Comparison of ENCODE assay signal across 21 mouse cellular contexts in genomic region chr8:81782781-81783180, GRCm38 (mm10).
DNase-seq lines count a peak whose midpoint lies in the region; ATAC-seq and TF ChIP-seq lines count a peak whose summit lies in the region.
"Had no signal": no experiment of that assay in that cellular context is flagged by ENCODE, and none has a peak within 500 bp of the region (broad histone marks: within the 10 kb centered on the region; RNA-seq: fewer than 3 reads in every experiment).

No protein-coding gene starts in this region.

- DNase-seq in spleen, adult 2 months (ENCODE audit: low read depth in 1 of 2, low spot score in 2 of 2), result peak in 1 of 2 experiments; percentile 47
- no peak for DNase-seq in spleen, postnatal 14 days (ENCODE audit: low spot score in 2 of 2)
- DNase-seq in thymus, adult 2 months, result peak; percentile 72
- peak; percentile 72 for DNase-seq in thymus, postnatal 4 days
- DNase-seq in left cerebral cortex, adult 2 months (ENCODE audit: extremely low spot score in 1 of 2, low spot score in 2 of 2), result no peak
- DNase-seq in cerebellum, adult 11 months, result no peak
- DNase-seq: cerebellum, adult 18-20 months; cerebellum, postnatal 14 days; gastrocnemius, postnatal 36 days; heart, postnatal 36 days; kidney, adult 9 months; kidney, postnatal 36 days had no signal

- no peak overlapping the region for H3K9ac ChIP-seq in kidney, embryonic 16.5 days (replicated peaks; ENCODE audit: low read length)
- H3K9ac ChIP-seq: embryonic facial prominence, embryonic 12.5 days; forebrain, embryonic 12.5 days; hindbrain, embryonic 13.5 days; neural tube, embryonic 15.5 days had no signal

- no peaks in the 10 kb centered on the region for H3K9me3 ChIP-seq in kidney, embryonic 16.5 days (ENCODE audit: low read length)
- H3K9me3 ChIP-seq: embryonic facial prominence, embryonic 12.5 days; forebrain, embryonic 12.5 days; hindbrain, embryonic 13.5 days; midbrain, embryonic 10.5 days; neural tube, embryonic 15.5 days had no signal

- H3K27ac ChIP-seq in spleen, adult 2 months (ENCODE audit: insufficient read depth, low read length), result peak overlapping the region; percentile 82
- peak overlapping the region; percentile 82 for H3K27ac ChIP-seq in thymus, adult 2 months (ENCODE audit: control insufficient read depth, insufficient read depth, low read length)
- H3K27ac ChIP-seq in kidney, embryonic 16.5 days (ENCODE audit: low read length), result no peak overlapping the region
- H3K27ac ChIP-seq in left cerebral cortex, adult 2 months, result no peak overlapping the region
- H3K27ac ChIP-seq: embryonic facial prominence, embryonic 12.5 days; forebrain, embryonic 12.5 days; hindbrain, embryonic 13.5 days; midbrain, embryonic 10.5 days; neural tube, embryonic 15.5 days had no signal

- H3K36me3 ChIP-seq in spleen, adult 2 months (ENCODE audit: control insufficient read depth, insufficient read depth, low read length), result no peaks in the 10 kb centered on the region
- no peaks in the 10 kb centered on the region; the same call in 1 of the 2 replicates for H3K36me3 ChIP-seq in thymus, adult 2 months (ENCODE audit: control insufficient read depth, insufficient read depth, low read length)
- no peaks in the 10 kb centered on the region for H3K36me3 ChIP-seq in kidney, embryonic 16.5 days (ENCODE audit: insufficient read depth, low read length)
- H3K36me3 ChIP-seq: embryonic facial prominence, embryonic 12.5 days; forebrain, embryonic 12.5 days; hindbrain, embryonic 13.5 days; midbrain, embryonic 10.5 days; neural tube, embryonic 15.5 days had no signal

- no peak for TF ChIP-seq CTCF in spleen, adult 2 months (IDR thresholded peaks at IDR 0.05; ENCODE audit: extremely low read depth, insufficient read depth, insufficient read length, insufficient replicate concordance)
- no peak for TF ChIP-seq CTCF in thymus, adult 2 months (IDR thresholded peaks at IDR 0.05; ENCODE audit: borderline replicate concordance, control insufficient read depth, extremely low read depth, insufficient read depth, low read length, poor library complexity)
- TF ChIP-seq CTCF in left cerebral cortex, adult 2 months (IDR thresholded peaks at IDR 0.05), result no peak

- peak; percentile 29 for ATAC-seq in activated CD4-positive, CD25-positive, alpha-beta regulatory T cell, adult 4 months
- ATAC-seq in kidney, embryonic 16.5 days (ENCODE audit: low FRiP score, low TSS enrichment), result no peak
- ATAC-seq: midbrain, embryonic 16.5 days had no signal

- TF ChIP-seq POLR2A in spleen, adult 2 months (IDR thresholded peaks at IDR 0.05; ENCODE audit: low read depth, low read length), result no peak
- no peak for TF ChIP-seq POLR2A in thymus, adult 2 months (IDR thresholded peaks at IDR 0.05; ENCODE audit: control insufficient read depth, extremely low read depth, insufficient read depth, low read length, poor library complexity)

- peaks cover 3% of the 10 kb centered on the region; the same call in 1 of the 2 replicates for H3K4me1 ChIP-seq in spleen, adult 2 months (ENCODE audit: control insufficient read depth, insufficient read depth, insufficient read length)
- peaks cover 19% of the 10 kb centered on the region for H3K4me1 ChIP-seq in thymus, adult 2 months (replicated peaks; ENCODE audit: control insufficient read depth, insufficient read depth, low read length)
- no peaks in the 10 kb centered on the region for H3K4me1 ChIP-seq in kidney, embryonic 16.5 days (ENCODE audit: insufficient read depth, low read length)
- H3K4me1 ChIP-seq: embryonic facial prominence, embryonic 12.5 days; forebrain, embryonic 12.5 days; hindbrain, embryonic 13.5 days; midbrain, embryonic 10.5 days; neural tube, embryonic 15.5 days had no signal

- no peak overlapping the region for H3K4me2 ChIP-seq in kidney, embryonic 16.5 days (replicated peaks; ENCODE audit: low read depth, low read length)
- H3K4me2 ChIP-seq: embryonic facial prominence, embryonic 12.5 days; forebrain, embryonic 12.5 days; hindbrain, embryonic 13.5 days; neural tube, embryonic 15.5 days had no signal

- WGBS in spleen, adult 2 months, result 65% methylated on average over 4 of the region's 4 CpGs
- WGBS in thymus, adult 2 months, result 15% methylated on average over 4 of the region's 4 CpGs
- 87% methylated on average over 4 of the region's 4 CpGs for whole genome bisulfite sequencing in kidney, embryonic 16.5 days

- H3K27me3 ChIP-seq in spleen, adult 2 months (ENCODE audit: control insufficient read depth, insufficient read depth, low read length), result no peaks in the 10 kb centered on the region
- H3K27me3 ChIP-seq in thymus, adult 2 months (ENCODE audit: control insufficient read depth, insufficient read depth, low read length), result no peaks in the 10 kb centered on the region
- H3K27me3 ChIP-seq in kidney, embryonic 16.5 days (ENCODE audit: insufficient read depth, low read length), result no peaks in the 10 kb centered on the region
- H3K27me3 ChIP-seq: embryonic facial prominence, embryonic 12.5 days; forebrain, embryonic 12.5 days; hindbrain, embryonic 13.5 days; neural tube, embryonic 15.5 days had no signal

- H3K4me3 ChIP-seq in spleen, adult 2 months (ENCODE audit: extremely low read depth, insufficient read depth, insufficient read length), result no peak overlapping the region
- no peak overlapping the region for H3K4me3 ChIP-seq in thymus, adult 2 months (ENCODE audit: control insufficient read depth, insufficient read depth, low read length)
- no peak overlapping the region for H3K4me3 ChIP-seq in kidney, embryonic 16.5 days (ENCODE audit: low read length)
- H3K4me3 ChIP-seq in left cerebral cortex, adult 2 months, result no peak overlapping the region
- H3K4me3 ChIP-seq: embryonic facial prominence, embryonic 12.5 days; erythroblast, embryonic 14.5 days; forebrain, embryonic 12.5 days; hindbrain, embryonic 13.5 days; midbrain, embryonic 10.5 days; neural tube, embryonic 15.5 days had no signal

- intact Hi-C loops in left cerebral cortex, adult 2 months (cut with DNase I), result no loop called here

Comparison
In these comparisons a context has a peak if more than half of its experiments do, and no peak if none do; other contexts are left out.
1. DNase-seq: peak in thymus, adult 2 months (single experiment) and thymus, postnatal 4 days (single experiment); none in spleen, postnatal 14 days (0 of 2), left cerebral cortex, adult 2 months (0 of 2) and cerebellum, adult 11 months (single experiment).
2. H3K27ac ChIP-seq: peak in spleen, adult 2 months (single experiment) and thymus, adult 2 months (single experiment); none in kidney, embryonic 16.5 days (single experiment) and left cerebral cortex, adult 2 months (single experiment).